Mouse (Mus musculus) left cerebral cortex, postnatal 14 days (tissue): ENCODE measurements at regions not wholly inside any gene's neighbourhood (a gene's known extent, or its start where the extent isn't known, plus 50 kb on each side); places are given as distances from the start of the nearest gene placed in this dataset.
"Not testable (repeated sequence)": the region's sequence is repeated elsewhere in the genome, so short reads cannot be mapped to it uniquely, and the experiment has no call there.

Experiments
- DNase-seq, 2 experiments: peaks; one replicate each; pipeline ENCODE4 v3.0.0; 2021 to 2022; ENCODE audit warnings: low spot score in 2 of 2, mixed read lengths in 1 of 2
- intact Hi-C: fragments of 180-260 bp; cut with DNase I; formaldehyde crosslinking; loops from one replicate; pipeline ENCODE4 v1.15.1; 2025

DNA sequence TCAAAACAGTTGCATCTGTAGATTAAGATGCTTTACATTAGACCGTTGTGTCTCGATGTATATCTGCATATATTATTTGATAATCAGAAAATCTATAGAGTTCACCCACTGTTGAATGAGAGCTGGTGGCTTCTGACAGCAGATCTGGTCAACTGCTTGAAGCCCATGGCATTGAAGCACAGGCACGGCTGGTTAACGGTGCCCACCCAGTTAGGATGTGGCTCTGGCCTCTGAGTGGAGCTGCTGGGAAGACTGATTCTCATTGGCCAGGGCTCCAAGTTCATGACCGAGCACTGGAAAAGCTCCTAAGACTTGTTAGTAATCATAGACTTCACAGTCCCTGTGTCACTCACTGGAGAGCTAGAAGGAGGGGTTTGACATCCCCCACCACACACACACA is 51.2 kb upstream of the Cldn34a start:
- intact Hi-C loops, result loop anchor here (10.0 kb wide), 1 partner anchor 97 kb away; no protein-coding TSS in a partner anchor
- not testable (repeated sequence) for DNase-seq

DNA sequence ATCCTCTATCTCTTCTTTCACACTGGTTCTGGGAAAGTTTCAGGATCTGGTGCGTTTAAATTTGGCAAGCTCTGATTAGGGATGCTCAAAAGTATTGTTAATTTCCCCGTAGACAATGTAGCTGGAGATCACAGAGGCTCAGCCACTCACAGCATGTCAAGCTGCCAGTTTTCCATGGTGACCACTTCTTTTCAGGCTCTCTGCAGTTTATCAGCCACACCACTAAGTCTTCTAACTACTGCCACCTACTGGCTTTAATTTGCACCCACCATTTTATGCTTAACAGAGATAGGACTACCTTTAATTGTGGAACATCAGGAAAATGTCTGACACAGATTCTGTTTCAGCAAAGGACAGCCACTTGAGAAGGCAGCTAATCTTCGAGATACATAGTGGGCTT is 57.7 kb upstream of the Cldn34a start:
- DNase-seq, intact Hi-C loops: not testable (repeated sequence)

DNA sequence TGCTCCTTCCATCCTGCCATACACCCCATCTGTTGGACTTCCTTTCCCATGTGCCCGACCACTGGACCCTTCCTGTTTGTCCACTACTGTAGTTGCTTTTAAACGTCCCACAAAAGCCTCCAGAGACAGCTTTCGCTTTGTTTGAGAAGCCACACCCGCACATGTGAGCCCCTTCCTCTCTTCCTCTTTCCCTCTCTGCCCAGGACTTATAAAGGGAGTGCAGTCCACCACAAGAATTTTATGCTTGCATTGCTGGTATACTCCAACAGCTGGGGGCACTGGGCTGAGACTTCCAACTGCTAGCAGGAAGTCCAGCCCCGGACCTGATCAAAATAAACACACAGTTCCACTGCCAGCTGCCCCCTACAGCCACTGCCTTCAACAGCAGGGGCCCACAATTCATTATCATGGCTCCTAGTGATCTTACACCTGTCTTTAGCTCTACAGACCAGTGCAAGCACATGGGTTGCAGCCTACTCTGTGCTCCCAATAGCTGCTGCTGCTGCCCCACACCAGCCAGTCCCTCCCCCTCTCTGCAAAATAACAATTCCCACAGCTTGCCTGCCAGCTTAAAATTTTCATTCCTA is 63.7 kb upstream of the Cldn34a start:
- intact Hi-C loops, DNase-seq: not testable (repeated sequence)

DNA sequence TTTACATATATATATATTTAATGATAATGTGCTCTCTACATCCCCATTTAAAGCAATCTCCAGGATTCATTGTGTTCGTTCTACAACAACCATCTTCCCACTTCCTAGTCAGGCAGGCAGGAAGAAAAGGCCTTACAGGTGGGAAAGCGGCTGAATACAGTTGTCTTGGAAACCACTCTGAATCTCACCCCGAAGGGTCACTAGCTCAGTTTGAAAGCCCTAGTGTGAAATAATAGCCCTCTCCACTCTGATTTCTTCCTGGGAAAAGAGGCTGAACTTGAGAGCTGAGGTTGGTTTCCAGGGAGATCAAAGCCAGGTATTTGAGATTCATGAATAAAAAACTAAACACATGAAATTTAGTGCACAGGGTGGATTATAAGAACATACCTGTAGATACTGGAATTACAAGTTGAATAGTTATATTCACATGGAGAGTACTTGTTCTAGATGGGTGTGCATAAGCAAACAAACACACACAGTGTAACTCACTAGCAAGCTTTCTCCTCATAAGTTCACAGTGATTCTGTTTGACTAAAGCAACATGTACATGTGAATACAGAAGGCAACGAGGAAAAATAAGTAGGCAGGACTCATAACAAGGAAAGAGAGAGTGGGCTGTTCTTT is 91.6 kb upstream of the Cldn34a start:
- intact Hi-C loops, result no loop called here
- no peak for DNase-seq

DNA sequence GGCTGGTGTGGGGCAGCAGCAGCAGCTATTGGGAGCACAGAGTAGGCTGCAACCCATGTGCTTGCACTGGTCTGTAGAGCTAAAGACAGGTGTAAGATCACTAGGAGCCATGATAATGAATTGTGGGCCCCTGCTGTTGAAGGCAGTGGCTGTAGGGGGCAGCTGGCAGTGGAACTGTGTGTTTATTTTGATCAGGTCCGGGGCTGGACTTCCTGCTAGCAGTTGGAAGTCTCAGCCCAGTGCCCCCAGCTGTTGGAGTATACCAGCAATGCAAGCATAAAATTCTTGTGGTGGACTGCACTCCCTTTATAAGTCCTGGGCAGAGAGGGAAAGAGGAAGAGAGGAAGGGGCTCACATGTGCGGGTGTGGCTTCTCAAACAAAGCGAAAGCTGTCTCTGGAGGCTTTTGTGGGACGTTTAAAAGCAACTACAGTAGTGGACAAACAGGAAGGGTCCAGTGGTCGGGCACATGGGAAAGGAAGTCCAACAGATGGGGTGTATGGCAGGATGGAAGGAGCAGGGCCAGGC is 56.0 kb upstream of the Gpr173 start:
- intact Hi-C loops, DNase-seq: not testable (repeated sequence)

DNA sequence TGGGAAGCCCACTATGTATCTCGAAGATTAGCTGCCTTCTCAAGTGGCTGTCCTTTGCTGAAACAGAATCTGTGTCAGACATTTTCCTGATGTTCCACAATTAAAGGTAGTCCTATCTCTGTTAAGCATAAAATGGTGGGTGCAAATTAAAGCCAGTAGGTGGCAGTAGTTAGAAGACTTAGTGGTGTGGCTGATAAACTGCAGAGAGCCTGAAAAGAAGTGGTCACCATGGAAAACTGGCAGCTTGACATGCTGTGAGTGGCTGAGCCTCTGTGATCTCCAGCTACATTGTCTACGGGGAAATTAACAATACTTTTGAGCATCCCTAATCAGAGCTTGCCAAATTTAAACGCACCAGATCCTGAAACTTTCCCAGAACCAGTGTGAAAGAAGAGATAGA is 50.0 kb upstream of the Gpr173 start:
- not testable (repeated sequence) for DNase-seq

More for the DNA sequence above, 50.0 kb upstream of the Gpr173 start:
- intact Hi-C loops, result loop anchor here (10.0 kb wide), 1 partner anchor 96 kb away; no protein-coding TSS in a partner anchor
